Mouse (Mus musculus) yolk sac, embryonic 10.5 days (tissue): ENCODE measurements around the gene Defb23.
"Not testable (repeated sequence)": the region's sequence is repeated elsewhere in the genome, so short reads cannot be mapped to it uniquely, and the experiment has no call there.

Experiments
- DNase-seq: peaks from one replicate; pipeline ENCODE4 v3.0.0-alpha.2; 2017; ENCODE audit warnings: low spot score

Gene Defb23

GRCm38 (mm10) chr2:152436983-152437860 lies 27.2 kb downstream of the Defb23 start:
- peak; percentile 71 for DNase-seq

GRCm38 (mm10) chr2:152436405-152436901 lies 28.0 kb downstream of the Defb23 start:
- DNase-seq, result no peak

GRCm38 (mm10) chr2:152428481-152428880 lies 35.9 kb downstream of the Defb23 start:
- DNase-seq, result not testable (repeated sequence)

- DNase-seq, result peak; percentile 37
These were observed 36.9 kb downstream of the Defb23 start for GRCm38 (mm10) chr2:152427493-152427892.

- DNase-seq, result no peak
These were observed 48.6 kb downstream of the Defb23 start for GRCm38 (mm10) chr2:152415786-152416185.

- no peak for DNase-seq
These were observed 49.1 kb downstream of the Defb23 start, which contains the start of gene 6820408C15Rik for GRCm38 (mm10) chr2:152415287-152415686. TSS of gene 6820408C15Rik (plus strand) at chr2:152415587.

GRCm38 (mm10) chr2:152414591-152415165 lies 49.7 kb downstream of the Defb23 start, which contains the start of gene Zcchc3:
TSS of gene Zcchc3 (minus strand) at chr2:152415027.
- peak; percentile 93 for DNase-seq

GRCm38 (mm10) chr2:152413765-152414584 lies 50.4 kb downstream of the Defb23 start:
- peak; percentile 64 for DNase-seq

GRCm38 (mm10) chr2:152413158-152413764 lies 51.2 kb downstream of the Defb23 start:
- DNase-seq, result no peak

GRCm38 (mm10) chr2:152412526-152413157 lies 51.8 kb downstream of the Defb23 start:
- peak; percentile 75 for DNase-seq

- DNase-seq, result peak; percentile 51
These were observed 52.9 kb downstream of the Defb23 start for GRCm38 (mm10) chr2:152411471-152411870.

- DNase-seq, result peak; percentile 95
These were observed 53.4 kb downstream of the Defb23 start for GRCm38 (mm10) chr2:152410971-152411371.

- DNase-seq, result no peak
These were observed 54.6 kb downstream of the Defb23 start for GRCm38 (mm10) chr2:152409781-152410180.
